Mouse (Mus musculus): Measurements from ENCODE around the gene Ccdc50. TPM values are rescaled to one million over a fixed set of nuclear protein-coding genes. Genes with fewer than 3 reads are reported as not detected.

Ccdc50 gene
- total RNA-seq, 1 experiment from 2014 or later = 91.1 TPM

- DNase-seq = no peak
These were observed 6.8 kb downstream of the Ccdc50 start for GRCm38 (mm10) chr16:27395251-27396037.

GRCm38 (mm10) chr16:27396951-27397350 is 8.3 kb downstream of the Ccdc50 start:
- no peak for DNase-seq

- no peak for DNase-seq
These were observed 10.5 kb downstream of the Ccdc50 start for GRCm38 (mm10) chr16:27399026-27399718.

- DNase-seq = no peak
These were observed 11.1 kb downstream of the Ccdc50 start for GRCm38 (mm10) chr16:27399719-27400253.

- no peak for DNase-seq
These were observed 12.9 kb downstream of the Ccdc50 start for GRCm38 (mm10) chr16:27401579-27401978.

- DNase-seq = no peak
These were observed 15.4 kb downstream of the Ccdc50 start for GRCm38 (mm10) chr16:27404107-27404506.

GRCm38 (mm10) chr16:27416937-27417584 is 28.4 kb downstream of the Ccdc50 start:
- no peak for DNase-seq

- no peak for DNase-seq
These were observed 29.0 kb downstream of the Ccdc50 start for GRCm38 (mm10) chr16:27417632-27418031.

GRCm38 (mm10) chr16:27420982-27421381 is 32.3 kb downstream of the Ccdc50 start:
- DNase-seq = no peak

- no peak for DNase-seq
These were observed 46.4 kb downstream of the Ccdc50 start for GRCm38 (mm10) chr16:27435034-27435433.

GRCm38 (mm10) chr16:27443941-27444340 is 55.3 kb downstream of the Ccdc50 start:
- no peak for DNase-seq

- no peak for DNase-seq
These were observed 60.7 kb downstream of the Ccdc50 start for GRCm38 (mm10) chr16:27449360-27449759.

- no peak for DNase-seq
These were observed 62.0 kb downstream of the Ccdc50 start for GRCm38 (mm10) chr16:27450655-27451054.

- peak; percentile 13 for DNase-seq
These were observed 64.7 kb downstream of the Ccdc50 start for GRCm38 (mm10) chr16:27453396-27453795.

- no peak for DNase-seq
These were observed 65.2 kb downstream of the Ccdc50 start for GRCm38 (mm10) chr16:27453823-27454222.

GRCm38 (mm10) chr16:27457273-27457672 is 68.6 kb downstream of the Ccdc50 start:
- DNase-seq = peak; percentile 81

GRCm38 (mm10) chr16:27468731-27469130 is 80.1 kb downstream of the Ccdc50 start:
- DNase-seq = peak; percentile 48

- no peak for DNase-seq
These were observed 82.7 kb downstream of the Ccdc50 start for GRCm38 (mm10) chr16:27471389-27471788.

- no peak for DNase-seq
These were observed 95.2 kb downstream of the Ccdc50 start for GRCm38 (mm10) chr16:27483834-27484233.

All from adrenal gland, postnatal 14 days (tissue).